Mouse (Mus musculus): Measurements from ENCODE around the gene Ctnnbl1.

DNA sequence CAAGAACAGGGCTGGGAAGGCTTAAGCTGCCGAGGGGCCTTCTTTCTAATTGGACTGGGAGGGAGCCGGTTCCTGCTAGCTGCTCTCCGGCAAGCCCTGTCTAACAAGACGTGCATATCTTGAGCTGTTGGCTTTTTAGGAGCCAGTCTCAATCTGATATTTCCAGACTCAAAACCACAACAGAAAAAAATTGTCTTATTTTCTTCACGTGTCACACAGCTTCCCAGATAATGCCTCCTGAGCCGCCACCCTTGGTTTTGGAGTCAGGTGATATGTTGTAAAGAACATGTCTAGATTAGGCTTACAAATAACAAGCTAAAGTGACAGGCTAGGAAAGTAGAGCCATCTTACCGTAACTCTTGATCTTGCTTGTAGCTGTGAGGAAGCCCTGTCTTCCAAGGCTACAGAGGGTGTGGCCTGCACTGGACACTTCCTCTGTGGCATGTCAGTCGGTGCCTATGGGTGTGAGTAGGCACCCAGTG, 56.7 kb downstream of the Ctnnbl1 start:
- TF ChIP-seq CTCF (IDR thresholded peaks at IDR 0.05; ENCODE audit: control insufficient read depth, insufficient read depth, insufficient replicate concordance, low read depth, low read length) (no peak), POLR2A (IDR thresholded peaks at IDR 0.05; ENCODE audit: control insufficient read depth, low read depth, low read length) (no peak)
